Mouse (Mus musculus) gastrocnemius, postnatal 25 days (tissue): ENCODE data around the gene Ush1c. TPM values are rescaled to one million over a fixed set of nuclear protein-coding genes. Genes with fewer than 3 reads are reported as not detected.

Source experiments
- total RNA-seq, 2 experiments: library from RNA; stranded (reverse); gene quantifications; 1 replicate in 1 of 2; 2 replicates in 1 of 2; pipeline ENCODE4 v1.2.3; 2021

Gene Ush1c
- total RNA-seq, 2 experiments from 2014 or later = 3.9 to 5.3 TPM

Other genes with a start within 250 kb of the Ush1c start
- gene Abcc6, start 208.2 kb downstream of the Ush1c start, total RNA-seq = not detected
- gene Nomo1, start 204.8 kb downstream of the Ush1c start, total RNA-seq = 10 to 100 TPM; 54.3 to 55.4 TPM
- gene Kcnj11, start 137.7 kb downstream of the Ush1c start, total RNA-seq = 10 to 100 TPM; 74.8 to 77.5 TPM
- 1 to 10 TPM; 3.2 to 3.3 TPM for gene Abcc8, start 58.5 kb downstream of the Ush1c start, total RNA-seq
- gene Otog, start 2.5 kb upstream of the Ush1c start, total RNA-seq = under 1 TPM; 0.48 to 0.49 TPM
- 10 to 100 TPM; 17.7 to 17.8 TPM for gene Myod1, start 138.0 kb upstream of the Ush1c start, total RNA-seq
- gene Kcnc1, start 158.0 kb upstream of the Ush1c start, total RNA-seq = 10 to 100 TPM; 50.0 to 65.5 TPM